Mouse (Mus musculus): ENCODE results near the gene Snx9. TPM values are rescaled to one million over a fixed set of nuclear protein-coding genes. Genes with fewer than 3 reads are reported as not detected.

The Snx9 gene
- polyA plus RNA-seq, 1 experiment: 13.1 TPM

GRCm38 (mm10) chr17:5827836-5828582 lies 13.1 kb upstream of the Snx9 start:
- H3K4me3 ChIP-seq (ENCODE audit: insufficient read depth, low read length): no peak overlapping the region
- H3K4me1 ChIP-seq (ENCODE audit: control insufficient read depth, insufficient read depth, low read length): peaks cover 1% of the 10 kb centered on the region; the same call in 1 of the 2 replicates
- H3K27ac ChIP-seq (ENCODE audit: insufficient read depth, low read length): no peak overlapping the region
- TF ChIP-seq POLR2A (IDR thresholded peaks at IDR 0.05; ENCODE audit: extremely low read depth, insufficient read depth, low read length) (no peak), CTCF (IDR thresholded peaks at IDR 0.05; ENCODE audit: extremely low read depth, insufficient read depth, low read length) (no peak)

GRCm38 (mm10) chr17:5828583-5828836 lies 12.6 kb upstream of the Snx9 start:
- Histone ChIP-seq H3K4me3 (ENCODE audit: insufficient read depth, low read length) (no peak overlapping the region), H3K27ac (ENCODE audit: insufficient read depth, low read length) (no peak overlapping the region), H3K4me1 (ENCODE audit: control insufficient read depth, insufficient read depth, low read length) (peaks cover 1% of the 10 kb centered on the region; the same call in 1 of the 2 replicates)
- no peak for TF ChIP-seq CTCF (IDR thresholded peaks at IDR 0.05; ENCODE audit: extremely low read depth, insufficient read depth, low read length)
- TF ChIP-seq POLR2A (IDR thresholded peaks at IDR 0.05; ENCODE audit: extremely low read depth, insufficient read depth, low read length): no peak

- Histone ChIP-seq H3K27ac (ENCODE audit: insufficient read depth, low read length) (no peak overlapping the region), H3K4me3 (ENCODE audit: insufficient read depth, low read length) (no peak overlapping the region), H3K4me1 (ENCODE audit: control insufficient read depth, insufficient read depth, low read length) (peaks cover 1% of the 10 kb centered on the region; the same call in 1 of the 2 replicates)
- TF ChIP-seq CTCF (IDR thresholded peaks at IDR 0.05; ENCODE audit: extremely low read depth, insufficient read depth, low read length) (no peak), POLR2A (IDR thresholded peaks at IDR 0.05; ENCODE audit: extremely low read depth, insufficient read depth, low read length) (no peak)
Measured at GRCm38 (mm10) chr17:5828944-5829343, 12.2 kb upstream of the Snx9 start.

- TF ChIP-seq POLR2A (IDR thresholded peaks at IDR 0.05; ENCODE audit: extremely low read depth, insufficient read depth, low read length): no peak
- no peak for TF ChIP-seq CTCF (IDR thresholded peaks at IDR 0.05; ENCODE audit: extremely low read depth, insufficient read depth, low read length)
- no peak overlapping the region for H3K4me3 ChIP-seq (ENCODE audit: insufficient read depth, low read length)
- H3K27ac ChIP-seq (ENCODE audit: insufficient read depth, low read length): no peak overlapping the region
- peaks cover 1% of the 10 kb centered on the region; the same call in 1 of the 2 replicates for H3K4me1 ChIP-seq (ENCODE audit: control insufficient read depth, insufficient read depth, low read length)
Measured at GRCm38 (mm10) chr17:5829930-5830329, 11.2 kb upstream of the Snx9 start.

GRCm38 (mm10) chr17:5830382-5830781 lies 10.7 kb upstream of the Snx9 start:
- TF ChIP-seq CTCF (IDR thresholded peaks at IDR 0.05; ENCODE audit: extremely low read depth, insufficient read depth, low read length) (no peak), POLR2A (IDR thresholded peaks at IDR 0.05; ENCODE audit: extremely low read depth, insufficient read depth, low read length) (no peak)
- peaks cover 1% of the 10 kb centered on the region; the same call in 1 of the 2 replicates for H3K4me1 ChIP-seq (ENCODE audit: control insufficient read depth, insufficient read depth, low read length)
- H3K4me3 ChIP-seq (ENCODE audit: insufficient read depth, low read length): no peak overlapping the region
- H3K27ac ChIP-seq (ENCODE audit: insufficient read depth, low read length): no peak overlapping the region

- H3K4me1 ChIP-seq (ENCODE audit: control insufficient read depth, insufficient read depth, low read length): peaks cover 1% of the 10 kb centered on the region; the same call in 1 of the 2 replicates
- TF ChIP-seq CTCF (IDR thresholded peaks at IDR 0.05; ENCODE audit: extremely low read depth, insufficient read depth, low read length) (no peak), POLR2A (IDR thresholded peaks at IDR 0.05; ENCODE audit: extremely low read depth, insufficient read depth, low read length) (no peak)
- no peak overlapping the region for H3K27ac ChIP-seq (ENCODE audit: insufficient read depth, low read length)
- no peak overlapping the region for H3K4me3 ChIP-seq (ENCODE audit: insufficient read depth, low read length)
Measured at GRCm38 (mm10) chr17:5830832-5831231, 10.3 kb upstream of the Snx9 start.

- TF ChIP-seq CTCF (IDR thresholded peaks at IDR 0.05; ENCODE audit: extremely low read depth, insufficient read depth, low read length) (no peak), POLR2A (IDR thresholded peaks at IDR 0.05; ENCODE audit: extremely low read depth, insufficient read depth, low read length) (no peak)
- Histone ChIP-seq H3K27ac (ENCODE audit: insufficient read depth, low read length) (no peak overlapping the region), H3K4me3 (ENCODE audit: insufficient read depth, low read length) (no peak overlapping the region), H3K4me1 (ENCODE audit: control insufficient read depth, insufficient read depth, low read length) (peaks cover 1% of the 10 kb centered on the region; the same call in 1 of the 2 replicates)
Measured at GRCm38 (mm10) chr17:5831257-5831806, 9.8 kb upstream of the Snx9 start.

- Histone ChIP-seq H3K4me3 (ENCODE audit: insufficient read depth, low read length) (no peak overlapping the region), H3K27ac (ENCODE audit: insufficient read depth, low read length) (no peak overlapping the region), H3K4me1 (ENCODE audit: control insufficient read depth, insufficient read depth, low read length) (no peaks in the 10 kb centered on the region)
- TF ChIP-seq CTCF (IDR thresholded peaks at IDR 0.05; ENCODE audit: extremely low read depth, insufficient read depth, low read length) (no peak), POLR2A (IDR thresholded peaks at IDR 0.05; ENCODE audit: extremely low read depth, insufficient read depth, low read length) (no peak)
Measured at GRCm38 (mm10) chr17:5834166-5834565, 7.0 kb upstream of the Snx9 start.

GRCm38 (mm10) chr17:5834798-5835328 lies 6.3 kb upstream of the Snx9 start:
- Histone ChIP-seq H3K4me1 (ENCODE audit: control insufficient read depth, insufficient read depth, low read length) (no peaks in the 10 kb centered on the region), H3K27ac (ENCODE audit: insufficient read depth, low read length) (no peak overlapping the region), H3K4me3 (ENCODE audit: insufficient read depth, low read length) (no peak overlapping the region)
- TF ChIP-seq POLR2A (IDR thresholded peaks at IDR 0.05; ENCODE audit: extremely low read depth, insufficient read depth, low read length) (no peak), CTCF (IDR thresholded peaks at IDR 0.05; ENCODE audit: extremely low read depth, insufficient read depth, low read length) (no peak)
